Comparison of ENCODE assay signal across 21 mouse cellular contexts in genomic region chr15:97187831-97188230, GRCm38 (mm10). TPM values are rescaled to one million over a fixed set of nuclear protein-coding genes. Genes with fewer than 3 reads are reported as not detected.
DNase-seq lines count a peak whose midpoint lies in the region; ATAC-seq and TF ChIP-seq lines count a peak whose summit lies in the region.
"Had no signal": no experiment of that assay in that cellular context is flagged by ENCODE, and none has a peak within 500 bp of the region (broad histone marks: within the 10 kb centered on the region; RNA-seq: fewer than 3 reads in every experiment).

No protein-coding gene starts in this region.

- H3K4me3 ChIP-seq in embryonic facial prominence, embryonic 11.5 days (ENCODE audit: low read depth, low read length), result no peak overlapping the region
- H3K4me3 ChIP-seq in embryonic facial prominence, embryonic 10.5 days, result no peak overlapping the region
- no peak overlapping the region for H3K4me3 ChIP-seq in layer of hippocampus, adult 2 months
- H3K4me3 ChIP-seq: embryonic facial prominence, embryonic 12.5 days; midbrain, embryonic 15.5 days; neural tube, embryonic 15.5 days; stomach, embryonic 15.5 days had no signal

- no peaks in the 10 kb centered on the region for H3K27me3 ChIP-seq in embryonic facial prominence, embryonic 11.5 days (ENCODE audit: control insufficient read depth, insufficient read depth, low read length)
- H3K27me3 ChIP-seq in embryonic facial prominence, embryonic 10.5 days (replicated peaks; ENCODE audit: low read depth, poor library complexity, severe bottlenecking), result no peaks in the 10 kb centered on the region
- H3K27me3 ChIP-seq: embryonic facial prominence, embryonic 12.5 days; midbrain, embryonic 15.5 days; neural tube, embryonic 15.5 days; stomach, embryonic 15.5 days had no signal

- TF ChIP-seq CTCF in layer of hippocampus, adult 2 months (conservative IDR thresholded peaks at IDR 0.05), result peak; percentile 85

- H3K4me2 ChIP-seq in embryonic facial prominence, embryonic 11.5 days (ENCODE audit: low read depth, low read length), result no peak overlapping the region
- H3K4me2 ChIP-seq: embryonic facial prominence, embryonic 12.5 days; liver, embryonic 11.5 days; midbrain, embryonic 15.5 days; neural tube, embryonic 15.5 days; stomach, embryonic 15.5 days had no signal

- ATAC-seq in embryonic facial prominence, embryonic 11.5 days (replicated peaks; ENCODE audit: insufficient number of reproducible peaks, low FRiP score, low TSS enrichment, low read depth), result no peak
- ATAC-seq: forebrain, embryonic 16.5 days; inflammation-experienced regulatory T-cells, adult 6 months; midbrain, embryonic 15.5 days had no signal

- peak; percentile 65 for DNase-seq in embryonic facial prominence, embryonic 11.5 days (ENCODE audit: low spot score)
- DNase-seq in embryonic facial prominence, embryonic 10.5 days (ENCODE audit: low spot score), result no peak
- DNase-seq in layer of hippocampus, adult 2 months (ENCODE audit: low spot score in 2 of 2), result no peak
- no peak for DNase-seq in layer of hippocampus, postnatal 36 days
- peak; percentile 24 for DNase-seq in A20 (ENCODE audit: low read depth, low spot score)
- peak; percentile 42 for DNase-seq in adipocyte (ENCODE audit: low spot score)
- DNase-seq in spleen, postnatal 10 days (ENCODE audit: low spot score in 2 of 2), result no peak
- no peak for DNase-seq in left cerebral cortex, adult 18-20 months (ENCODE audit: low spot score in 2 of 2)
- DNase-seq: cerebellum, adult 2 months; heart, postnatal 10 days; kidney, postnatal 25 days; lung, postnatal 4 days; right cerebral cortex, postnatal 14 days; thymus, postnatal 4 days had no signal

- H3K36me3 ChIP-seq in embryonic facial prominence, embryonic 11.5 days (replicated peaks; ENCODE audit: control insufficient read depth, insufficient read depth, low read depth, low read length), result no peaks in the 10 kb centered on the region
- no peaks in the 10 kb centered on the region for H3K36me3 ChIP-seq in embryonic facial prominence, embryonic 10.5 days (replicated peaks)
- H3K36me3 ChIP-seq: embryonic facial prominence, embryonic 12.5 days; midbrain, embryonic 15.5 days; neural tube, embryonic 15.5 days; stomach, embryonic 15.5 days had no signal

- 33% methylated on average over 3 of the region's 3 CpGs for WGBS in embryonic facial prominence, embryonic 11.5 days
- WGBS in embryonic facial prominence, embryonic 10.5 days, result 43% methylated on average over 3 of the region's 3 CpGs

- H3K4me1 ChIP-seq in embryonic facial prominence, embryonic 11.5 days (ENCODE audit: control insufficient read depth, insufficient read depth, low read length), result no peaks in the 10 kb centered on the region
- H3K4me1 ChIP-seq in embryonic facial prominence, embryonic 10.5 days, result peaks cover 32% of the 10 kb centered on the region

- no peaks in the 10 kb centered on the region for H3K9me3 ChIP-seq in embryonic facial prominence, embryonic 11.5 days (replicated peaks; ENCODE audit: control insufficient read depth, low read length)
- no peaks in the 10 kb centered on the region for H3K9me3 ChIP-seq in embryonic facial prominence, embryonic 10.5 days
- H3K9me3 ChIP-seq: embryonic facial prominence, embryonic 12.5 days; midbrain, embryonic 15.5 days; neural tube, embryonic 15.5 days; stomach, embryonic 15.5 days had no signal

- H3K27ac ChIP-seq in embryonic facial prominence, embryonic 11.5 days (replicated peaks; ENCODE audit: low read depth, low read length), result no peak overlapping the region
- H3K27ac ChIP-seq in embryonic facial prominence, embryonic 10.5 days (replicated peaks), result no peak overlapping the region
- no peak overlapping the region for H3K27ac ChIP-seq in layer of hippocampus, adult 2 months
- H3K27ac ChIP-seq: embryonic facial prominence, embryonic 12.5 days; midbrain, embryonic 15.5 days; neural tube, embryonic 15.5 days; stomach, embryonic 15.5 days had no signal

- H3K9ac ChIP-seq in embryonic facial prominence, embryonic 11.5 days (replicated peaks; ENCODE audit: low read length), result no peak overlapping the region
- H3K9ac ChIP-seq: embryonic facial prominence, embryonic 12.5 days; midbrain, embryonic 15.5 days; neural tube, embryonic 15.5 days; stomach, embryonic 15.5 days had no signal

RNA-seq across cellular contexts. Expression of gene Pced1b, which starts 59.1 kb away (rescaled TPM):
- 3.0 and 4.3 TPM in 2 replicates for polyA plus RNA-seq in embryonic facial prominence, embryonic 11.5 days (2014; fragmentation: Nextera tagmentation; extraction: Ambion mirVana)
- 2.3 and 4.3 TPM in 2 replicates for polyA plus RNA-seq in embryonic facial prominence, embryonic 10.5 days (2016; fragmentation: Nextera tagmentation; extraction: Ambion mirVana)
- total RNA-seq in layer of hippocampus, adult 2 months (2021), result 10 to 100 TPM in 1 of 2 experiments, 1 to 10 TPM in 1; 6.7 to 11.1 TPM
- 1 to 10 TPM; 5.5 to 7.7 TPM for total RNA-seq in layer of hippocampus, postnatal 36 days (2021)
- 1 to 10 TPM; 5.6 to 7.3 TPM for total RNA-seq in left cerebral cortex, adult 18-20 months (2021)

RNA-seq across cellular contexts. Expression of gene Amigo2, which starts 59.3 kb away (rescaled TPM):
- polyA plus RNA-seq in embryonic facial prominence, embryonic 11.5 days (2014; fragmentation: Nextera tagmentation; extraction: Ambion mirVana), result 5.9 TPM in 2 replicates
- polyA plus RNA-seq in embryonic facial prominence, embryonic 10.5 days (2016; fragmentation: Nextera tagmentation; extraction: Ambion mirVana), result 3.3 and 3.9 TPM in 2 replicates
- 10 to 100 TPM; 22.2 to 22.9 TPM for total RNA-seq in layer of hippocampus, adult 2 months (2021)
- 10 to 100 TPM; 23.3 to 24.4 TPM for total RNA-seq in layer of hippocampus, postnatal 36 days (2021)
- 1 to 10 TPM; 5.6 TPM for total RNA-seq in left cerebral cortex, adult 18-20 months (2021)

Comparison
In these comparisons a context has a peak if more than half of its experiments do, and no peak if none do; other contexts are left out.
1. DNase-seq: peak in embryonic facial prominence, embryonic 11.5 days (single experiment), A20 (single experiment) and adipocyte (single experiment); none in embryonic facial prominence, embryonic 10.5 days (single experiment), layer of hippocampus, adult 2 months (0 of 2), layer of hippocampus, postnatal 36 days (0 of 2), spleen, postnatal 10 days (0 of 2) and left cerebral cortex, adult 18-20 months (0 of 2).